Mouse (Mus musculus) WW6 (cell line): ENCODE measurements around the gene Cebpg.

Experiments
- DNase-seq: peaks from one replicate; pipeline ENCODE4 v3.0.0-alpha.2; 2013; ENCODE audit warnings: low read depth, low spot score

Cebpg gene

DNA sequence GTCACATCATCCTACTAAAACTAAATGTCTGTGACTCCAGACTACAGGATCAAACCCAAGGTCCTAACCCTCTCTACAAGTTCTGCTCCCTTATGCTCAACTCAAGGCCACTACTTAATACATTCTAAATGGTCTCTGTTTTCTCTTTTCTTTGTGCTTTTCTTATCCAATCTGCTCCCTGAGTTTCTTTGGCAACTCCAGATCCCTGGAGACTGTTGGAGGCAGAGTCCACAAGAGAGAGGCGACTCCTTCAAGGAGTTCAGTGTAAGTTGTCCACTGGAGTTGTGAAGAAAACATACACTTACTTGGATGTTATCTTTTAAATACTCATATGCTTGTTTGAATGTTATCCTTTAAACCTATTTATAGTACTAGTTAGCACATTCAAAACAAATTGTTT lies 2.1 kb downstream of the Cebpg start:
- DNase-seq, result no peak

DNA sequence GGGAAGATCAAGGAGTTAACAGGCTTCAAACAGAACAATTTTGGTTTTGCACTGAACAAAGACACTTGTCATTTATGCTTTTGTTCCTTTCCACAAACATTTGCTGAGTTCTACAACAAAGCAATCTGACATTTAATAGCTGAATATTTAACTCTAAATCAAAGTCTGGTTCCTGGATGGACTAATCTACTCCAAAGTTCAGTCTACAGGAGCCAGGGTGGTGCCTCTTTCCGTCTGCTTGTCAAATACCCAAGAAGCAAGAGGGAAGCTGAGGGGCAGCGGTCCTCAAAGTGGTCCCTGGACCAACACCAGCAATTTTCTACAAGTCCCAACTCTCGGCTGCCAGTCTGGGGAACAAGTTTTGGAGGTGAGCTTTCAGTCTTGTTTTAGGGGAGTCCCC lies 3.2 kb downstream of the Cebpg start:
- DNase-seq, result no peak

DNA sequence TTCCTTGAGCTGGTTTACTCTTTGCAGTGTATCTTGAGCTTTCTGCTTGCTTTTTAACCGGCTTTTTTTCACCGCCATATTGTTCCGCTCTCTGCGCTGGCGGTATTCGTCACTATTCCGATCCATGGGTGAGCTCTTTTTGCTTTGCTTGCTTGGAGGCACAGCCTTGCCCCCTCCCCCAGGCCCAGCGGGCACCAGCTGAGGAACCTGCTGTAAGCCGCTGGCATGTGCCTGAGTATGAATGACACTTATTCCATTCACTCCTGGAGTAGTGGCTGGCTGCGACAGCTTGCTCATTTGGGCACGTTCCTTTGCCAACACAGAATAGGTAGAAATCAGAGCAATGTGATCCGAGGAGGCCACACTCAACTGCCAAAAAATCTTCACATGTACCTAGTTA lies 5.8 kb downstream of the Cebpg start:
- no peak for DNase-seq

DNA sequence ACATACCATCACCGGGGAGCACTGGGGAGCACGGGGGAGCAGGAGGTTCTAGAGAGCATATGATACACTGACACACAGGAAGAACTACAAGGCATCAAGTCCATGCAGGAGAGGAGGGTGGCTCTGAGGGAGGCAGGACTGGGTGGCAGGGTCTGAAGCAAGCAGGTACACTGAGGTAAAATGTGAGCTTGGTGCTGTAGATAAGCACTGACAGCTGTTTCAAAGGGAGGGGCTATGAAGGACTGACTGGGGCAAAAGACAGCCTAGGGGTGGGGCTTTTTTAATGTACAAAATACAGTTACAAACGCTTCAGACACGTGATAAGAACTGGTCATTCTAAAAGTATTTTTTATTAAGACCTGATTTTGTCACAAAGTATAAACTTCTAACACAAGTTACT lies 10.3 kb downstream of the Cebpg start:
- DNase-seq, result no peak

DNA sequence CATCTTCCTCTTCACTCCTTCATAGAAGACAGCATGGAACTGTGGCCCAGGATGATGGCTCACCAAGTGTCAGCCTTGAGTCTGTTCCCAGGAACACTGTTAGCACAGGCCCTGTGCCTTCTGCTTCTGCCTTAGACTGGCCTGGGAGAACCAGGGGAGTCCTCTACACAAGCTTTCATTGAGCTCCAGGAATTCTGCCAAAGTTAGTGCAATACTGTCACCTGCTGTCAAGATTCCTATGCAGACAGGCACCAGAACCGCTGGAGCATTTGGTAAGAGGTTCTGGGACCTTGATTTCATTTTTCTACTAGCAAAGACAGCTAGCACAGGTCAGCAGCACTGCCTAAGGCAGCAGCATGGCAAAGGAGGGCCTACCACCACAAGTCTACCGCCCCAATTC lies 11.7 kb downstream of the Cebpg start:
- DNase-seq, result no peak

DNA sequence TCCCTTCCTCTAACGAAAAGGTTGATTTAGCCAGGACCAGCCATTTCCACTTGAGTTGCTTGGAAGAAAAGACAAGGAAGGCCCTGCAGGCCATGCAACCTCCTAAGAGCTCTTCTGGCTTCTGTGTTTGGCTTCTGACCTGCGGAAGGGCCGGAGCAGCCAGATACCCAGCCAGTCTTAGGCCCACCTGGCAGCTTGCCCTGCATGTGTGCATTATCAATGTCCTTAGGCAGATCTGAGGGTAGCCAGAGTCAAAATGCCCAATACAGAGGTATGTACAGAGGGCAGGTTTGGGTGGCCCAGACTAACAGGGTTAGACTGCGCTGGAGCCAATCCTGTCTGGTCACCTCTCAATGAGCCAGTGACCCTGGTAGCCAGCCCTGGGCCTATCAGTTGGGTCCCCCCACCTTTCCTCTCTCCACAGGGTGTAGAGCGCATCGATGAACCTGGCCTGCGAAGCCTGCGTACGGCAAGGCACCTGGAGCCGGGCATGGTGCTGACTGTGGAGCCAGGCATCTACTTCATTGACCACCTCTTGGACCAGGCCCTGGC lies 13.0 kb downstream of the Cebpg start:
- no peak for DNase-seq

DNA sequence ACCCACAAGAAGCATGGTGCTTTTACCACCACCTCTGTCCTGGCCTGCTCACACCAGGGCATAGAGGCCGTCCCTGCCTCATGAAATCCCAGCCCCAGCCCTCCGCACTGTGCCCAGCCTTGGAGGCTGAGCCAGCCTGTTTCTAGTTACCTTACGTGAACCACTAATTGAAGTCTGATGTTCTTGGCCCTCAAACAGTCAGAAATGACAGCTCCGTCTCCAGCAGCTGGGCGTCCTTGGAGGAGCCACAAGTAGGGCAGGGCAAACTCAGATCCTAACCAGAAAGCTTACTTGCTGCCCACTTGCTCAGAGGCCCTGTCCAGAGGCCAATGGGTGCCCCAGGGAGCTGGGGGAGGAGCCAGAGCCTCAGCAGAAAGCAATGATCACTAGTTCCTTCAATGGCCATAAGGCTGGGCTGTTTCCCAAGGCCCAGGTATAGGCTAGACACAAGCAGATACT lies 13.6 kb downstream of the Cebpg start:
- DNase-seq, result no peak

DNA sequence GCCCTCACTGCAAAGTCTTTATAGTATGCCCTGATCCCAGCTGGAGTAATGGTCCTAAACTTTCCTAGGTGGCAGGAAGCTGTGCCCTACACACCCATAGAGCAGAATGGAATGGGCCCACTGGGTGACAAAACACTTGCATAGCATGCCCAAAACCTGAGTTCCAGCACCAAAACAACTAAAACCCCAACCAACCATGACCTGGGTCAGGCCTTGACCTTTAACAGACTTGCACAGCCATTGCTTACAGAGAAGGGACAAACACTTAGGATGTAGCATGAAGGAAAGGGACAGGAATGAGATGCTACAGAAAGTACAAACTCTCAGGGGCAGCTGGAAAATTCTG lies 14.2 kb downstream of the Cebpg start:
- no peak for DNase-seq

DNA sequence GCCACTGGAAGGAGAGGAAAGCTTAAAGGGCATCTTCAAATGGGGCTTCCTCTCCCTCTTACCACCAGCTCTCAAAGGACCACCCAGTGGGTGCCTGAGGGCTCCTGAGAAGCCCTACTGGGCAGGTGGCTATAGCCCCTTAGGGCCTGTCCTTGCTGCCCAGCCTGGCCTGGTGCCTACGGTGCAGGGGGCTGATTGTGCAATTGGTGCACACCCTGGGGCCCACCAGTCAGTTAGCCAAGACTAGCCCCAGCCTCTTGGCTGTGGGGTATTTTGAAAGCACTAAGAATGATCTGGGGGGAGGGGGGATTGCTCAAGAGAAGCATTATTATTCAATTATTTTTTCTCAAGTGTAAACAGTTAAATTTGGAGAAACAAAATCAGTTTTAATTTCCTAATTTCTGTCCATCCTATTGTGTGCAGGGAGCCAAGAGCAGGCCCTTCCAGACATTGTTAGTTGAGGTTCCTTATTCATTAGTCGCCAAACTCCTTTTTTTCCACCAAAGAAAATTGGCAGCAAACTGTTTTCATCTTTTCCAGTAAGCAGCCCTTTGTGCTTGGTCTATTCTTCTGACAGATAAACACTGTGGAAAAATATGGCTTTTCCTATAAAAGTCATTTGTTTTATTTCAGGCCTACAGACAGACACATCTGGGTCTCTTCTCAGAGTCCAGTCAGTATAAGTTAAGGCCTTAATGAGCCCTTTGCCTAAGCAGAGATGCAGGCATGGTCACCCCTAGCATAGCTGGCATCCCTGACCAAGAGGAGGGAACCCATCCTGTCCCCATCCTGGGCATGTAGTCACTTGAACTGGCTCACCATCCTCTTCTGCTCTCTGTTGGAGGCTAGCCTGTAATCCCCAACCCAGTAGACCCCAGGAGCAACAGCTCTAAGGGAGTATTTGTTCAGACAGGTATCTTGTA lies 14.8 kb downstream of the Cebpg start:
- no peak for DNase-seq

DNA sequence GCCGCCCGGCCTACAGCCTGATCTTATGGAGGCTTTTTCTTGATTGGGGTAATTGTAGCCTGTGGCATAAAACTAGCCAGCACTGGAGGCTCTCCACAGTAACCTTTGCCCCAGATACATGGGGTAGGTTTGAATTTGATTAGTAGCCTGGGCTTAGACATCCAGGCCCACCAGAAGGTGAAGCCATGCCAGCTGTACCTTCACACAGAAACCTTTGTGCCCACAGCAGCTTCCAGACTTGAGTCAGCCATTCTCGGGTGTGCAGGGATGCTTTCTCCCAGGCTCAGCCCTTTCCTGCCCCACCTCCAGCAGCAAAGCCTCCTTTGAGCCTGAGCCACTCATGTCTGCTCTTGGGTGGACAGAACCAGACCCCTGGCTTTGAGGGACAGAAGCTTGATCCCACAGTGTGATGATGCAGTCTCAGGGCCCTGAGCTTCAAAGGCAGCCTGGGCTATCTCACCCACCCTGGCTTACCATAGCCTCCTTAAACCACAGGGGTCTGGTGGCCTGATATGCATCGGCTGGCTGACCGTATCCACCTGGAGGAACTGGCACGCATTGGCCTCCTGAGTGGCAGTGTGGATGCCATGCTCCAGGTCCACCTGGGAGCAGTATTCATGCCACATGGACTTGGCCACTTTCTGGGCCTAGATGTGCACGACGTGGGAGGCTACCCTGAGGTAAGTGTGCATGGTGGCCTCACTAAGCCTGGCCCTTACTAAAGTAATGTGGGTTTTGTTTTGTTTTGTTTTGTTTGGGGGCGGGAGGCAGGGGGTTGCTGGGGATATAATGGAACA lies 16.0 kb downstream of the Cebpg start:
- DNase-seq, result no peak

DNA sequence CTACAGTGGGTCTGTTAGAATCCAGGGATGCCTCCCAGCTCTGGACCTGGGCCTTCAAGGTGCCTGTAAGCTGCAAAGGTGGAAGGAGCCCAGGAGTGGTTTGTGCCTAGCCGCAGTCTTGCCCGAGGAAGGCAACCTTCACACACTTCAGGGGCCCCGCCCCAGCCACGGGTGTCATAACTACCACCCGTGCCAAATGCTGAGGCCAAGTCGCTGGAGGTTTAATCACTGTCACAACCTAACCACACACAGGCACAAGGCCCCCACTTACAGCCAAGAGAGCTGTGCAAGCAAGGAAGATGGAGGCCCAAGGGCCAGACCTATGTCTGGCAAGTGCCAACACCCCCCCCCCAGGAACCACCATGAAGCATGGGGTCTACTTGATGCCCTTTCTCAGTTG lies 19.0 kb downstream of the Cebpg start:
- no peak for DNase-seq

DNA sequence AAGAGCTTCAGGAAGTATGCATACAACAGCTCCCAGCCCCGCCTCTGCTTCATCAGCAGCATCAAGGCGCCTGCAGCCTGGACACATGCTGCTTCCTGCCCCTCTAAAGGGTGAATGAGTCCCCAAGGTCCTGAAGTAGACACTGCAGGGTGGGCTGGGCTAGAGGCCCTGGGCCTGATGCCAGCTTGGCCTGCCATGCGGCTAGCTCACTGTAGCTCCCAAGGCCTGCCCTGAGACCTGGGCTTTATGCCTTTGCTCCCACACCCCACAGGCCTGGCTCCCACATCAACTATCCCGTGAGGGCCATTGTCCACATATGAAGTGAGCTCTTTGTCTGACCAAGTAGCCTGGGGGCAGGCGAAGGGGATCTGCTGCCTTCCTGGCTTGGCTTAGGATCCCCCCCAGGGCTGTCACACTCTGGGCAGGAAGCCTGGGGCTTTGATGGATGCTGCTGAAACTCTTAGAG lies 20.1 kb downstream of the Cebpg start:
- no peak for DNase-seq

DNA sequence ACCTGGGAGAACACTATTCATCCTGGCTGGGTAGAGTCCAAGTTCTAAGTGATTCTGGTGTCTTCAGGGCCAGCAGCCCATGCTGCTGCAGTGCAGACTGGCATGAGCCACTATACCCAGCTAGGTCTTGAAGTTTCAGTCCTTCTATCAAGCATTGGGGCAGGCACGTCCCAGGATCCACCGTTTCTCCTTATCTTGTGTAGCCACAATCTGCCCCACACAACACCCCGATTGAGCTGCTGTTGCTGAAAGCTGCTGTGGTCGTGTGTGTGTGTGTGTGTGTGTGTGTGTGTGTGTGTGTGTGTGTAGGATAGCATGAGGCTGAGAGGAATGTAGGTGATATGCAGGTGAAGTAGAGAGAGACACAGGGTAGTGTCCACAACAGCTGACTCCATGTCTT lies 20.8 kb downstream of the Cebpg start:
- DNase-seq, result no peak

DNA sequence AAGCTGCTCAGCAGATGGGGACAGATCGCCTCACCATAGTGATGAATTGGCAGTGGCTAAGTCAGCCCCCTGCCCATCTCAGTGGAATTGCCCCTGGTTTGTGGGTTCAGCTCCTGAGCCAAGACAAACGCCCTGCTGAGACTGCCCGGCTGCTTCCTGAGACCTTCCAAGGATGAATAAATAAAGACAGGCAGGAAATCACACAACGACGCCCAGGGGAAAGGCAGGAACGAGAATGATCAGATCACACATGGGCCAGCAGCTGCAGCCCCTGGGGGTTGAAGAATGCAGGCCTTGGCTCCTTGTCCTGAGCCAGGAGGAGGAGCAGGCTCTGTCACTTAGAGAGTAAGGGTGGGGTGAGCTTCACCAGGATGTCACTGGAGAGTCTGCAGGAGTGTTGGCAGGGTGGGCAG lies 21.2 kb downstream of the Cebpg start:
- no peak for DNase-seq

DNA sequence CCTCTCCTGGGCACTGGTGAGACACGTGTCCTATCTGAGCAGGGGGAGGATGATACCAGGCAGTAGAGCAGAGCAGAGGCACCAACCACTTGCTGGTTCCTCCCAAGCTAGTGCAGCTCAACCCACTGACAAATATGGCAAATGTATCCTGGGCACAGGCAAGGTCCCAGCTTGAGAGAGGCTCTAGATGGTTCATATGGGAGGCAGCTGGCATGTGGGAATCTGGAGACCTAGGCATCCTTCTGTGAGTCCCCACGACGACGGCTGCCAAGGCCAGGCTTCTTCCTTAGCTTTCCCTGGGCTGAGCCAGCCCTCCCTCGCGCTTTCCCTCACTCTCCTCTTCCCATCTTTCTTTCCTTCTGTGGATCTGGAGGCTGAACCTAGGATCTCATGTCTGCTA lies 25.8 kb downstream of the Cebpg start:
- DNase-seq, result no peak

DNA sequence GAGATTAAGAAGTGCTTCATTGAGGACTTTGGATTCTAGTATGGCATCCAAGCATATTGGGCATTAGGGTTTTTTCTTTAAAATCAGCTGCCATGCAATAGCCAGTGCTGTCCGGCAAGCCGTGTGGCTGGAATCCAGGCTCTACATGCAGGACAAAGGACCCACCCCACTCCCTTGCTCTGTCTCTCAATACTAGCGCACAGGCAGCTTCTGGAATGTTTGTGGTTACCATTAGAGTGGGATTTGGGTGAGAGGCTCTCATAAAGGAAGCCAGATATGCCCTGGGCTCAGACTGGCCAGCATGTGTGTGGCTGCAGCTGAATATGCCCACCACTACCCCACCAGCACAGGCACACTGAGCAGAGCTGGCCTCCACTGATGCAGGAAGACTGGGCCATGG lies 26.7 kb downstream of the Cebpg start:
- no peak for DNase-seq

DNA sequence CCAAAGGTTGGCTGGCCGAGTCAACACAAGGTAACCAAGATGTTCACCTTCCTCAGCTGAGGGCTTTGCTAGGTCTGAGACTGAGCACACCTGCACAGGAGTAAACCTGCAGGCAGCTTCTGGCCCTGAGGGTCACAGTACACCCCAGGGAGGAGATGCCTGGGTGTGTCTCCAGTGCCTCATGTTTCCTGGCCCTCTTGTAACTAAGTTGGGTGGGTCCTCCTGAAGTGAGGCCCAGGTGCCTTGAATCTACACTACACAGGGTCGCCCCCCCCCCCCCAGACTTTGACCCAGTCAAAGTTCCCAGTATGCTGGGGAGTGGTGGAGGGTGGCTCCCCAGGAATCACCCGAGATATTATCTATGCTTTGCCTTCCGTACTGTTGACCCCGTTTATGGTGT lies 27.1 kb downstream of the Cebpg start:
- DNase-seq, result no peak

DNA sequence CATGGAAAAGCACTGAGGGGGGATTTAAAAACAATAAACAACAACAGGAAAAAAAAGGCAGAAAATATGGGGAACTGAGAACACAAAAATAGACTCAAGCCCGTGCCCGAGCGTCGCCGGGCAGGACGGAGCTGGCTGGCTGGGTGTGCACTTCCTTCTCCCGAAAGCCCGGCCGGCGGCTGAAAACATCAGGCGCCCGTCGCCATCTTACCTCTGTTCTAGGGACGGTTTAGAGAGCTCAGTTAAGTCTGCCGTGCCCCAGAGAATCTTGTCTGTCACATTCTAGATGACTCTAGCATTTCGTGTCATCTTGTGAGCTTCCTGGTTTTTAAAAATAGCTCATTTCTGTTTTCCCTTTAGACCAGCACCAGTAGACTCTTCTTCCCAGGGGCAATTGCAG lies 27.8 kb downstream of the Cebpg start:
- DNase-seq, result no peak

DNA sequence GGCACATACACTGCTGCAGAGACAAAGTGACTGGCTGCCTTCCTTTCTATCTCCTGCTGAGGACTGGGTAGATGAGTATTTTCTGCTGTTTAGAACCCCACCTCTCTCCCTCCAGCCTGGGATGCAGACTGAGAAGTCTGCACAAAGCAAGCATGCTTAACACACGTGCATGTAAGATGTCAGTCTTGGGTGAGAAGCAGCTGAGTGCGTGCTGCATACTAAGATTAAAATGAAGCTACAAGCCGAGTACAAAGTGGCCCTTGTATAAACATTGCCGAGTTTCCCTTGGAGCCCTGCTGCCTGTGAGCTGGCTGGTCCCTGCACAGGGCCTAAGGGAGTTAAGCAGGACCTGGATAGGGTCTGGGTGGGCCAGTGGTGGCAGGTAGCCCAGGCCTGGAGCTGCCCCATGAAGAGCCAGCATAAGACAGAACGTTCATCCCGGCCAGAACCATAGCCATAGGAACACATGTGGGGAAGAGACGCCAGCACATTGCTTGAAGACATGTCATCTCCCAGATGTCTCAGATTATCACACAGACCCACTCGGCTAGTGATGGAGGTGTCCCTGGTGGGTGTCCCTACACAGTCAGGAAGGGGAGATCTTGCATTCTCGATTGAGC lies 28.5 kb downstream of the Cebpg start:
- DNase-seq, result no peak

DNA sequence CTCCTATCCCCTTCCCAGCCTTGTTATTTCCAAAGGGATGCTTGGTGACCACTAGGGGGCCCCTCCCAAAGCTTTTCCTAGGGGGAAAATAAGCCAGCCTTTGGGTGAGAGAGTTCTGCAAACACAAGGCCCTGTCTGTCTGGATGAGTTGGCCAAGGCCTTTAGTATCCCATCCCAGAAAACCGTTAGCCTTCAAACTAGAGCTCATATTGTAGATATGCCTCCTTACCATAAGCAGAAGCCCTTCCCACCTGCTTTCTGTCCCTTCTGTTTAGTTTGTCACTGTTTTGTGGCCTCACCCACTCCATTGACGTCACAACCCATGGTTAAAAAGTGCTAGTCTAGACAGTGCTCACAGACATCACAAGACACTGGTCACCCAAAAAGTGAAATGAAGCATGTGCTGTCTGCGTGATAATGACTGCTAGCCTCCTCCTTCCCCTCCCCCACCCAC lies 29.5 kb downstream of the Cebpg start:
- DNase-seq, result peak; percentile 16

DNA sequence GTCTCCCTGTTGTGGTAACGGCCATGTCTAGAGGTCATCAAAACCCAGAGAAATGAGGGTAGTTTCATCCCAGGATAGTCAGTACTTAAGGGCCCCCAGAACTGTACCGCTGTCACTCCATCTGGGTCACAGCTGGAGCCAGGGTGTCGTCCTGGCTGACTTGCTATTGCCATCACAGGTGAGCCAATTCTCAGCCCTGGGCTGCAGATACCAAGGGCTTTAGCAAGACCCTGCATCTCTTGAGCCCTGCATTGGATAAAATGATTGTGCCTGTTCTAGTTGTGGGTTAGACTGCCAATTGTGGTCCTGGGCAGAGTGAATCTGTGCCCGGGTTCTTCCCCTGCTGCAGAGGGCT lies 30.1 kb downstream of the Cebpg start:
- no peak for DNase-seq
